Mouse (Mus musculus): ENCODE data around the gene Msh6.
A peak's percentile ranks its signal among the peaks of the same experiment; 100 is the strongest.
"Not testable (repeated sequence)": the region's sequence is repeated elsewhere in the genome, so short reads cannot be mapped to it uniquely, and the experiment has no call there.

Gene Msh6

GRCm38 (mm10) chr17:87974629-87975228 is at the start of gene Msh6:
Msh6 (plus strand) TSS chr17:87975062.
- peak; percentile 81 to 83 for DNase-seq (ENCODE audit: low spot score in 2 of 2)

- no peak for DNase-seq (ENCODE audit: low spot score in 2 of 2)
Measured at GRCm38 (mm10) chr17:87934326-87934725, 40.5 kb upstream of the Msh6 start.

- no peak for DNase-seq (ENCODE audit: low spot score in 2 of 2)
Measured at GRCm38 (mm10) chr17:87934736-87935135, 40.1 kb upstream of the Msh6 start.

- DNase-seq (ENCODE audit: low spot score in 2 of 2) = no peak
Measured at GRCm38 (mm10) chr17:87936156-87936555, 38.7 kb upstream of the Msh6 start.

GRCm38 (mm10) chr17:87948965-87949584 is 25.8 kb upstream of the Msh6 start:
- DNase-seq (ENCODE audit: low spot score in 2 of 2) = peak; percentile 50 to 67

GRCm38 (mm10) chr17:87954618-87955124 is 20.2 kb upstream of the Msh6 start:
- DNase-seq (ENCODE audit: low spot score in 2 of 2) = not testable (repeated sequence)

DNA sequence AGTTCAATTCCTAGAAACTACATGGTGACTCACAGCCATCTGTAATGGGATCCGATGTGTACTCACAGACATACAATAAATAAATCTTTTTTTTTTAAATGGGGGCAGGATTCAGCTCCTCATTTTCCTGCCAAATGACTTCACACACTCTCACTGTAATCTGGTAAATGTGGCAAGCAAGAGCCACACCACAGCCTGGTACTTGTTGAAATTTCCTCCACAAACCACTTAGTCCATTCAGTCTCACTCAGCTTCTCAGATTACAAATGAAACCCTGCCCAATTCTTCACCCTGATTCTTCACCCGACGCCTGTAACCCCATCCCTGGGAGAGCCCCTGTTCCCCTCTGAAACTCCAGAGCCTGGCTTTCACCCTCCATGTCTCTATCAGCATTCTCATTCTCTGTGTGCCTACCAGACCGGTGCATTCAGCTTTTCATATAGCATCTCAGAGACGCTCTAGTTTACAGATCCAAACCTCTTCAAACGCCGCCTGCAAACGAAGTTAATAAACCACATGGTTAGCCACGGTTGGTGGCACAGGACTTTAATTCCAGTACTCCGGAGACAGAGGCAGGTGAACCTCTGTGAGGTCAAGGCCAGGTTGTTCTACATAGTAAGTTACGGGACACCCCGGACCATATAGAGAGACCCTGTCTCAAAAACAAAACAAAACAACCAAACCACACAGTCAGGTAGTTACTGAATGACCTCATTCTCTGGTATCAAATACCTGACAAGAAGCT is 17.6 kb upstream of the Msh6 start:
- no peak for DNase-seq (ENCODE audit: low spot score in 2 of 2)

DNA sequence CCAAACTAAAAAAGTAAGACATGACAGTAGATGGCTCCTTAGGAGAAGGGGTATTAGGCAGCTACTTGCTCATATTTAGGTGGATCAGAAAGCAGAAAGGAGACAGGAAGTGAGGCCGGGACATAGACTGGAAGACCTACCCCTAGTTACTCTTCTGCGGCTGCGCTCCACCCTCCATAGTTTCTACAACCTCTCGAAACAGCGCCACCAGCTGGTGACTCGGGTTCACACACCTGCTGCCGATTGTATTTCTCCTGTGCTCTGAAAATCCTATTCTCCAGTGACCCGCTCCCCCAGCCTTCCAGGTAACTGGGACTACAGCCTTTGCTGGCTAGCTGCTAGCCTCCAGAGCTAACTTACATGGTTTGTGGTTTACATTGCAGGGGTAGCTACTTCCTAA is 16.6 kb upstream of the Msh6 start:
- DNase-seq (ENCODE audit: low spot score in 2 of 2) = no peak

DNA sequence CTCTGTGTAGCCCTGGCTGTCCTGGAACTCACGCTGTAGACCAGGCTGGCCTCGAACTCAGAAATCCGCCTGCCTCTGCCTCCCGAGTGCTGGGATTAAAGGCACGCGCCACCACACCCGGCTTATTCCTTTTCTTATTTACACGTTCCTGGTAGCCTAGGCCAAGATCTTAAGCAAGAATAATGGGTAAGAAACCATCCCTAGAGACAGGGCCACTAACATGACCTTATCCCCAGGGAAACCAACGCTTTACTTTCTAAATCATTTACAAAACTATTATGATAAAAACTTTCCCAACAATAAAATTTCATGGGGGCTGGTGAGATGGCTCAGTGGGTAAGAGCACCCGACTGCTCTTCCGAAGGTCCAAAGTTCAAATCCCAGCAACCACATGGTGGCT is 15.5 kb upstream of the Msh6 start:
- not testable (repeated sequence) for DNase-seq (ENCODE audit: low spot score in 2 of 2)

GRCm38 (mm10) chr17:87959931-87960330 is 14.9 kb upstream of the Msh6 start:
- not testable (repeated sequence) for DNase-seq (ENCODE audit: low spot score in 2 of 2)

GRCm38 (mm10) chr17:87963081-87964075 is 11.5 kb upstream of the Msh6 start:
- DNase-seq (ENCODE audit: low spot score in 2 of 2) = no peak

DNA sequence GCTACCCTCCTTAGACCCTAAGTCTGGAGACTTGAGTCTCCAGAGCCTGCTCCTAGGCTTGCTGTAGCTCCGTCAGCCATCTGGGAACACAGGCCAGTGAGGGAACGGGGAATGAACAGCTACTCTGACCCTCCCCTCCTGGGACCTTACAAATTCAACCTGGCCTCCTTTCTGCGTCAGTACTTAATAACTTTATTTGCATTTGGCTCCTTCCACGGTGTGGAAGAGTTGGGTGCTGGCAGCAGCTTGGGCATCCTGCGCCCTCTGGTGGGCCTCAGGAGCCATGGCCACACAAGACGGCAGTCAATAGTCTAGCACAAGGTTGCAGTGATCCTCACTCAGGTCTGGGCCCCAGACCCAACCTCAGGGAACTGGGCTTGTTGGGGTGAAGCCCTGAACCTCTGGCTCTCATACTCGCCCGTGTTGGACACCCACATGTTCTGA is 6.4 kb upstream of the Msh6 start:
- DNase-seq (ENCODE audit: low spot score in 2 of 2) = not testable (repeated sequence)

GRCm38 (mm10) chr17:87971696-87972591 is 2.9 kb upstream of the Msh6 start:
- not testable (repeated sequence) for DNase-seq (ENCODE audit: low spot score in 2 of 2)

DNA sequence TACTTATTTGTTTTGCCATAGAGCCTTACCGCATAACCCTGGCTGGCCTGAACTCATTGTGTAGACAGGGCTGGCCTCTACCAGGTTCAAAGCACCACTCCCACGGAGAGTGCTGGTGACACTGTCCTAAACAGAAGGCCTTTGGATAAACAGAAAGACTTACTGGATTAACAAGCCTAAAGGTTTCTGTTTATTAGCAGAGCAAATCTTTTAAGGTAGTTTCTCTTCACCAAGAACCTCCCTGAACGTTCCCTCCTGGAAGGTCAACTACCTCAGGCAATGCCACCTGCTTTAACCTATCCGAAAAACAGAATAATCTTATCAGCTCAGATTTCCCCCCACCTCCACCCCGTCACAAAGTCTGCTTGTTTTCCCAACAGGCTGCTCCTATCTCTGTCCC is 2.0 kb upstream of the Msh6 start:
- DNase-seq (ENCODE audit: low spot score in 2 of 2) = no peak

DNA sequence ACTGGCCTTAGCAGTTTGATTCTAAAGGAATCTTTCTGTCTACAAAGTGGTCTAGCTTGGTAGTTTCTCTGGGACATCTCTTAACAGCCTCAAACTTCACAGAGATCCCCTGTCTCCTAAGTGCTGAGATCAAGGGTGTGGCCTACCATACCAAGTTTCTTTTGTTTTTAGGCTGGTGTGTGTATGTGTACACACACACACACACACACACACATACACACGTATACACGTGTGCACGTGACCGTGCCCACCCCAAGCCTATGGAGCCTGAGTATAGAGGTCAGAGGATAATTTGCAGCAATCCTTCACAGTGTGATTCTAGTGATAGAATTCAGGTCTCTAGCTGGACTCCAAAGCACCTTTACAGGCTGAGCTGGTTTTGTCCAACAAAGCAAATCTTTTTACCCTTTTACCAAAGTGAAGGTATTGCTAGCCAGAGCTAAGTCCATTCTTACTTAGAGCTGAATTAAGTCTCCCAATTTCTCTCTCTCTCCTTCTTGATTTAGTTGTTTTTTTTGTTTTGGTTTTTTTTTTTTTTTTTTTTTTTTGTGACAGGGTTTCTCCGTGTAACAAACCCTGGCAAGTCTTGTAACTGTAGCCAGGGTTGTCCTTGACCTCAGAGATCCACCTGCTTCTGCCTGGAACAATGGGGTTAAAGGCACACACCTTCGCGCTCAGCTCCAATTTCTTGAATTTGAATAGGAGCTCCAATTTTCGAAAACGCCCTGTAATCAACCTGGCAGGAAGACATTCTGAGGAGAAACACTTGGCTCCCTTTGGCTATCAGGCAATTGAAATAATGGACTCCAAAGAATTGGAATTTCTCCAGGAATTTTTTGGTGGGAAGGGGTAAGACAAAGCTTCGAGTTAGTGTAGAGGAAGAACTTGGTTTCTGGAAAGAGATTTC is 1.3 kb upstream of the Msh6 start:
- DNase-seq (ENCODE audit: low spot score in 2 of 2) = no peak

- DNase-seq (ENCODE audit: low spot score in 2 of 2) = no peak
Measured at GRCm38 (mm10) chr17:87975229-87975853, 479 bp downstream of the Msh6 start.

- DNase-seq (ENCODE audit: low spot score in 2 of 2) = no peak
Measured at GRCm38 (mm10) chr17:87976154-87976806, 1.4 kb downstream of the Msh6 start.

DNA sequence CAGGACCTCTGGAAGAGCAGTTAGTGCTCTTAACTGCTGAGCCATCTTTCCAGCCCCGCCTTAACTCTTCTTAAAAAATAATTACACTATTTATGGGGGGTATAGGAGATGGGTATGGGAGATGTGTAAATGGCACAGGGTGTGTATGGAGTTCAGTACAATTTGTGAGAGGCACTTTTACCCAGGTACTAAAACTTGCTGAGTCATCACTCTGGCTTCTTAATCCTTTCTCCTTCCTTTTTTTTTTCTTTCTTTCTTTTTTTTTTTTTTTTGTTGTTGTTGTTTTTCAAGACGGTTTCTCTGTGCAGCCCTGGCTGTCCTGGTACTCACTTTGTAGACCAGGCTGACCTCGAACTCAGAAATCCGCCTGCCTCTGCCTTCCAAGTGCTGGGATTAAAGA is 2.1 kb downstream of the Msh6 start:
- not testable (repeated sequence) for DNase-seq (ENCODE audit: low spot score in 2 of 2)

Measured in right cerebral cortex, postnatal 36 days (tissue).